Mouse (Mus musculus) C2C12 (cell line): ENCODE measurements around the gene Mafk.

Experiments
- CTCF ChIP-seq: IDR thresholded peaks from one replicate; pipeline ENCODE4 v1.5.1; 2011; ENCODE audit not compliant: control insufficient read depth, insufficient read depth, insufficient read length
- MAX ChIP-seq: IDR thresholded peaks from one replicate; pipeline ENCODE4 v1.6.1; 2011; ENCODE audit warnings: mild to moderate bottlenecking, control low read depth
- MYOD1 ChIP-seq: IDR thresholded peaks from one replicate; pipeline ENCODE4 v1.6.1; 2011; ENCODE audit warnings: low read depth; ENCODE audit not compliant: control insufficient read depth, insufficient read length

- TF ChIP-seq CTCF (no peak), MYOD1 (no peak), MAX (no peak)
Observed at GRCm38 (mm10) chr5:139824531-139824930, 33.2 kb downstream of the Mafk start.
